Mouse (Mus musculus) lung, embryonic 15.5 days (tissue): ENCODE measurements around the gene Slc2a4. TPM values are rescaled to one million over a fixed set of nuclear protein-coding genes. Genes with fewer than 3 reads are reported as not detected.
"Not testable (repeated sequence)": the region's sequence is repeated elsewhere in the genome, so short reads cannot be mapped to it uniquely, and the experiment has no call there.

ENCODE experiments used
- ATAC-seq: fragments of 200-750 bp; cut with Nextera tagmentation; 2 replicates; pipeline ENCODE4 v1.8.0; 2017; ENCODE audit warnings: moderate number of reproducible peaks, borderline replicate concordance; ENCODE audit not compliant: low FRiP score, low TSS enrichment; ENCODE audit errors: extremely low read depth
- H3K27ac ChIP-seq: fragments of 300-500 bp; sonication (generic); 2 replicates; pipeline ENCODE4 v1.5.1; 2015; ENCODE audit warnings: moderate library complexity, mild to moderate bottlenecking, inconsistent platforms
- H3K27me3 ChIP-seq: fragments of 300-500 bp; sonication (generic); 2 replicates; pipeline ENCODE4 v1.6.1; 2015; ENCODE audit warnings: inconsistent platforms
- H3K36me3 ChIP-seq: fragments of 300-500 bp; sonication (generic); 2 replicates; pipeline ENCODE4 v1.6.1; 2015; ENCODE audit warnings: inconsistent platforms
- H3K4me1 ChIP-seq: fragments of 300-500 bp; sonication (generic); 2 replicates; pipeline ENCODE4 v1.6.1; 2015; ENCODE audit warnings: inconsistent platforms
- H3K4me2 ChIP-seq: fragments of 300-500 bp; sonication (generic); 2 replicates; pipeline ENCODE4 v1.6.1; 2015; ENCODE audit warnings: inconsistent platforms, mild to moderate bottlenecking, moderate library complexity
- H3K4me3 ChIP-seq: fragments of 300-500 bp; sonication (generic); 2 replicates; pipeline ENCODE4 v1.5.1; 2015; ENCODE audit warnings: mild to moderate bottlenecking, inconsistent platforms
- H3K9ac ChIP-seq: fragments of 300-500 bp; sonication (generic); 2 replicates; pipeline ENCODE4 v1.6.1; 2015; ENCODE audit warnings: inconsistent platforms
- H3K9me3 ChIP-seq: fragments of 300-500 bp; sonication (generic); 2 replicates; pipeline ENCODE4 v1.6.1; 2016; ENCODE audit warnings: inconsistent platforms
- WGBS: fragments of 180-500 bp; shearing (Covaris S2); methylation state at CpG from one replicate; pipeline ENCODE4 v1.1.7; 2015; 5-methylcytosine and 5-hydroxymethylcytosine counted together
- polyA plus RNA-seq: library from polyadenylated mRNA; unstranded; fragments of >200 nt; fragmentation: Nextera tagmentation; extraction: Ambion mirVana; gene quantifications from 2 replicates; pipeline ENCODE4 v1.2.1, GENCODE M21; 2015

Slc2a4 gene
- polyA plus RNA-seq, 1 experiment from 2014 or later, result 18.0 TPM

DNA sequence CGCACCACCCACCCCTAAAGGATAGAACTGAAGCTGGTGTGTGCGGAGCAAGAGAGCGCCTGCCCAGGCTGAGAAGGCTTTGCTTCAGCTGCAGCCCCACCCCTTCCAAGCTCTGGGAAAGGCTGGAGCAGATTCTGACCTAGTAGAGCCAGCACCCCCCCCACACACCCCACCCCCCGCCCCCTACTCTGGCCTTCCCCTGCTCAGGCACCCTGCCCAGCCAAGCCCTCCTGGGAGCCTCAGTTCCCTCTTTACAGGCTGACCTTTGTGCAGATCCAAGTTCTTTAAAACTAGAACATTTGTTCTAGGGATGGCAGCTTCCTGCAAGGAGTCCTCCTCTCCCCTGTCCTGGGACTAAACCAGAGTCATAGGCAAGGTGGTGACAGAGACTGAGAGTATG, 10.6 kb downstream of the Slc2a4 start:
- Histone ChIP-seq H3K9me3 (no peaks in the 10 kb centered on the region), H3K9ac (no peak overlapping the region), H3K4me1 (peaks cover 34% of the 10 kb centered on the region), H3K4me2 (peak overlapping the region; percentile 99; the same call in 1 of the 2 replicates), H3K27me3 (peaks cover 40% of the 10 kb centered on the region), H3K36me3 (no peaks in the 10 kb centered on the region), H3K27ac (no peak overlapping the region), H3K4me3 (no peak overlapping the region)
- WGBS, result 43% methylated on average over 4 of the region's 4 CpGs
- ATAC-seq, result no peak

DNA sequence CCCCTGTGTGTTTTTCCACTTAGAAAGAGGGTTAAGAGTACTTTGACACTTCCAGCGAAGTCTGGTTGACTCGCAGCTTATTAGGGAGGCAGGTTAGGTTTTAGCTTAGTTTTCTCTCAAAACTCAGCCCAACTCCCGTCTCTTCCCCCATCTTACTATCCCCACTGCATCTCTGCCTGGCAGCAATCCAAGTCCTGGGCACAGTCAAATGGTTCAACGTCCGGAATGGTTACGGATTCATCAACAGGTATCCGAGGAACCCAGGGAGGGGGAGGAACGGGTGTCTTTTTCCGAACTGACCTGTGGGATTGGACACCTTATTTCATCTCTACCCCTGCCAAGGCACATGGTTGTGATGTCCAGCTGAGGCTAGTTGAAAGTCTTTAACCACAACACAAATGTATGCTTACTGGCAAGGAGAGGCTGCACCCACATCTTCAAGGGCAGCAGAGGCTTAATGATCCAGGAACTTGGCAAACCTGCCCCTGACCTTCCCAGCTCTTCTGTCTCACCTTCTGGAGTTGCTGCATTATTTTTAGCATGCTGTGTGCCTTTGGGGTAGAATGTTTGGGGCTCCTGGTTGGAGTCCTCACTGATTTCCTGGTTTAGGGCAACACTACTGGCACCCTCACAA, 11.2 kb downstream of the Slc2a4 start:
- H3K9ac ChIP-seq, result no peak overlapping the region
- peak overlapping the region; percentile 99 for H3K4me2 ChIP-seq
- WGBS, result 22% methylated on average over 9 of the region's 9 CpGs
- no peaks in the 10 kb centered on the region for H3K9me3 ChIP-seq
- peaks cover 40% of the 10 kb centered on the region for H3K27me3 ChIP-seq
- no peak overlapping the region for H3K27ac ChIP-seq
- peaks cover 34% of the 10 kb centered on the region for H3K4me1 ChIP-seq
- H3K4me3 ChIP-seq, result peak overlapping the region; percentile 53
- no peak for ATAC-seq
- no peaks in the 10 kb centered on the region for H3K36me3 ChIP-seq

DNA sequence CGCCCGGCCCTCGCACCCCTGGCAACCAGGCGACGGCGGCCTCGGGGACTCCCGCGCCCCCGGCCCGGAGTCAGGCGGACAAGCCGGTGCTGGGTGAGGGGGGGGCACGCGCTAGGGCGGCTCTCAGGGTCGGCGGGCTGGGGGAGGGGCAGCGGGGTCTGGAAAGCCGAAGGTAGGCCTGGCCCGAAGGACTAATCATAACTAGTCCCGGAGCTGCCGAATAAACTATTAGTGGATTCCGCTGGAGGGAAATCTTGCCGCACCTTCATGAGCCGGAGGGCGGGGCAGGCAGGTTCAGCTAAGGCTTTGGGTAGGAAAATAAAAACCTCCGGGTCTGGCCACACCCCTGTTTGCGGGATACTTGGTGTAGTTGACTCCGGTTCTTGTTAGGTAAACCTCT, 11.8 kb downstream of the Slc2a4 start:
- H3K36me3 ChIP-seq, result no peaks in the 10 kb centered on the region
- peak overlapping the region; percentile 44 for H3K9ac ChIP-seq
- H3K9me3 ChIP-seq, result no peaks in the 10 kb centered on the region
- no peak overlapping the region for H3K27ac ChIP-seq
- 1% methylated on average over 30 of the region's 30 CpGs for WGBS
- H3K4me3 ChIP-seq, result peak overlapping the region; percentile 53
- ATAC-seq, result no peak
- peaks cover 40% of the 10 kb centered on the region for H3K27me3 ChIP-seq
- peak overlapping the region; percentile 99 for H3K4me2 ChIP-seq
- peaks cover 34% of the 10 kb centered on the region for H3K4me1 ChIP-seq

DNA sequence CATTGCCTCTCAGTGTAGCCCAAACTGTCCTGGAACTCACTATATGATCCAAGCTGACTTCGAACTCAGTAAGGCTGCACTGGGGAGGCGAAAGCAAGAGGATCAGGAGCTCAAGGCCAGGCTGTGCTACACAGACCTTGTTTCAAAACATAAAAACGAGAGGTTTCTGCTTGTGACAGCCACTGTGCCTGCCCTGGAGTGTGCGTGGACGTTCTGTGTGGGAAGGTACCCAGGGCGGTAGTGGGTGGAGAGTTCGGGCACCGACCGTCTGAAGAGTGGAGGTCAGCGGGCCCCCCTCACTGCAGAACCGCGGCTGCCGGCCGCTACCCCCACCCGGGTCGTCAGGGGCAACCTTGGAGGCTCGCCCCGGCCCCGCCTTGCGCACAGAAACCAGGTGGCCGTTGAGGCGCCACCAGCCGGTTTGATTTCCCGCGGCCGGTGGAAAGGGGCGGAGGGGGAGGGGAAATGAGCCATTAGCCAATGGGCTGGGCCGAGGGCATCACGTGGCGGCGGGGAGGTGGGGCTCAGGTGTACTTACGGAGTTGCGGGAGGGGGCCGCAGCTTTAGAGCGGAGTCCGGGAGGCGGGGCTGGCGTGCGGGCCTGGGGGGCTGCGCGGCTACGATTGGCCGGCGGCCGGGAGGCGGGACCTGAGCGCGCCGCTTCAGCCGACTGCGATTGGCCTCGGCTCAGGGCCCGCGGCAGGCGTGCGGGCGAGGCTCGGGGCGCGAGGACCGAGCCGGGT, 12.7 kb downstream of the Slc2a4 start, which contains the start of gene Ybx2:
Ybx2 (plus strand) TSS at position 660 of the 743 bp plus-strand sequence.
- H3K4me2 ChIP-seq, result peak within 1 kb of the TSS; percentile 99
- no peak within 1 kb of the TSS for H3K27ac ChIP-seq
- 3% methylated on average over 46 of the region's 62 CpGs for WGBS
- peaks cover 34% of the 10 kb centered on the region for H3K4me1 ChIP-seq
- H3K9ac ChIP-seq, result peak within 1 kb of the TSS; percentile 44
- ATAC-seq, result peak; percentile 76
- H3K27me3 ChIP-seq, result peaks cover 40% of the 10 kb centered on the region
- H3K4me3 ChIP-seq, result peak within 1 kb of the TSS; percentile 53
- no peaks in the 10 kb centered on the region for H3K36me3 ChIP-seq
- H3K9me3 ChIP-seq, result no peaks in the 10 kb centered on the region

DNA sequence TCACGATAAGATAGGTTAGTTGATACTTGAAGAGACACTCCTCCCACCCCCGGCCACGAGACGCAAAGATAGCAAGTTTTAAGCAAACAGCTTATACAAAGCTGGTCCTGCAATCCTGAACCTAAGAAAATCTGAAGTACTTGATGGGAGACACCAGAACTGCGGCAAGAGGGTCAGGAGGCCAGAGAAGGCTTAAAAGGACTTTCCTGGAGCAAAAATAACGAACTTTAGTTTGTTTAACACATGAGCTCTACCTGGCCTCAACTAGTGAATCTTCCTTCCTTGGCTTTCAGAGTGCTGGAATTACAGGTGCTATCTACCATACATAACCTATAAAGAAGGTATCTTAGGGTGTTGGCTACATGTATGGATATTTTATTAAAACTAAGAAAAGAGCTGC, 13.3 kb downstream of the Slc2a4 start:
- Histone ChIP-seq H3K27me3 (peaks cover 40% of the 10 kb centered on the region), H3K27ac (no peak overlapping the region), H3K4me1 (peaks cover 34% of the 10 kb centered on the region), H3K4me2 (peak overlapping the region; percentile 99), H3K36me3 (no peaks in the 10 kb centered on the region), H3K9me3 (no peaks in the 10 kb centered on the region), H3K9ac (no peak overlapping the region), H3K4me3 (peak overlapping the region; percentile 15; the same call in 1 of the 2 replicates)
- WGBS, result 12% methylated on average over 6 of the region's 6 CpGs
- no peak for ATAC-seq

DNA sequence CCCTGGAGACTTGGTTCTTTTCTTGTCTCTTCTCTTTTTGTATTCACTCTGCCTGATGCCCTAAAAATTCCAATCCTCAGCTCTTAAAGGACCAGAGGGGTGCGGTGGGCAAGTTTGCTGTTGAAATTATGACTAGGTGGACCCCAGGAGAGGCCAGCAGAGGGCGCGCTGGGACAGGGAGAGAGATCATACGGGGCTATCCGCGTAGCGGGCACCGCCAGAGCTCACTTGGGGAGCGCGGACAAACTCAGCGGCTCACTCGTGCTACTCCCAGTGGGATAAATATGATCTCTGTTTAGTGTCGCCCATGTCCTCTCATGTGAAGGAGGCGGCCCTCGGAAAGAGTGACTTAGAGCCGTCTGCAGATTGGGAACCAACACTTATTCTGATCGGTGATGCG, 13.8 kb downstream of the Slc2a4 start:
- Histone ChIP-seq H3K9ac (no peak overlapping the region), H3K4me1 (peaks cover 34% of the 10 kb centered on the region), H3K4me2 (peak overlapping the region; percentile 99), H3K27ac (no peak overlapping the region), H3K4me3 (peak overlapping the region; percentile 15), H3K36me3 (no peaks in the 10 kb centered on the region), H3K9me3 (no peaks in the 10 kb centered on the region), H3K27me3 (peaks cover 40% of the 10 kb centered on the region)
- ATAC-seq, result peak; percentile 53; the same call in 1 of the 2 replicates
- 0% methylated on average over 18 of the region's 18 CpGs for WGBS

DNA sequence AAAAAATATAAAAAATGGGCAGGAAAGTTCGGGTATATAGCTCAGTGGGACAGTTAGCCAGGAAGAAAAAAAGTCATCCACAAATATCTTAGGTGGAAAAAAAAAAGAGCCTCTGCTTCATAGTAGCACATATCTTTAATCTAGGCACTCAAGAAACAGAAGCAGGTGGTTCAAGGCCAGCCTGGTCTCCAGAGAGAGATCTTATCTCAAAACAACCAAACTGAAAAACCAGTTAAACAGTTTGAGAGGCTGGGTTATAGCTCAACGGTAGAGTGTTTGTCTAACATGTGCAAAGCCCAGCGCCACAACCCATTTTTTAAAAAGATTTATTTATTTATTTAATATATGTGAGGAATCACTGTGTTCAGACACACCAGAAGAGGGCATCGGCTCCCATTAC, 14.9 kb downstream of the Slc2a4 start:
- Histone ChIP-seq H3K9ac (no peak overlapping the region), H3K4me2 (no peak overlapping the region), H3K27me3 (peaks cover 32% of the 10 kb centered on the region), H3K36me3 (no peaks in the 10 kb centered on the region), H3K27ac (no peak overlapping the region), H3K4me3 (no peak overlapping the region), H3K9me3 (no peaks in the 10 kb centered on the region), H3K4me1 (peaks cover 34% of the 10 kb centered on the region)
- 54% methylated on average over 4 of the region's 4 CpGs for WGBS
- ATAC-seq, result no peak

DNA sequence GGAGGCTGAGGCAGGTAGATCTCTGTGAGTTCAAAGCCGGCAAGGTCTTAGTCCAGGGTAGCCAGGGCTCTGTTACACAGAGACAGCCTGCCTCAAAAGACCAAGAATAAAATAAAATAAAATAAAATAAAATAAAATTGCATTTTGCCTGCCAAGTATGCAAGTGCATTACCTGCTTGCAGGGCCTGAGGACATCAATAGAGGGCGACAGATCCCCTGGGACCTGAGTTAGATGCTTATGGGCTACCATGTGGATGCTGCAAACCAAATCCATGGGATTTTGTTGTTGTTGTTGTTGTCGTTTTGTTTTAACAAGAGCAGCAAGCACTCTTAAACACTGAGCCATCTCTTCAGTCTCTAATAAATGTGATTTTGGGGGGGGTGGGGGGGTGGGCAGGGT, 15.7 kb downstream of the Slc2a4 start:
- H3K9ac ChIP-seq, result no peak overlapping the region
- no peak overlapping the region for H3K27ac ChIP-seq
- peaks cover 31% of the 10 kb centered on the region for H3K4me1 ChIP-seq
- H3K27me3 ChIP-seq, result peaks cover 23% of the 10 kb centered on the region
- ATAC-seq, result no peak
- H3K36me3 ChIP-seq, result no peaks in the 10 kb centered on the region
- WGBS, result 29% methylated on average over 3 of the region's 3 CpGs
- no peak overlapping the region for H3K4me2 ChIP-seq
- H3K4me3 ChIP-seq, result no peak overlapping the region
- H3K9me3 ChIP-seq, result no peaks in the 10 kb centered on the region

DNA sequence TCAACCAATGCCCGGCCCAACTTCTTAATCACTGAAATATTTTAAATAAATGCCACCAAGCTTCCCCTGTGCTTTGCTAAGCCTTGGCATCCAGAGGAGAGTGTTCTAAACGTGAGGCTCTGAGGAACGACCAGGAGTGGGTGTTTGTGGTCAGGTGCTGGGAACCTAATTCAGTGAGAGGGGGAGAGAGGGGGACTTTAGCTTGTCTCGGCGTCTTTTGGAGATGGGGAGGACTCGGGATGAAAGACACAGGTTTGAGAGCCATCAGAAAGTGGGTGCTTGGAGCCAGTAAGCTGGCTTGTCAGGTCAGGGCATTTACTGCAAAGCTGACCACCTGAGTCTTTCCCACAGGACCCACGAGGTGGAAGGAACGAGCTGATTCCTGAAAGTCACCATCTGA, 16.2 kb downstream of the Slc2a4 start:
- H3K9me3 ChIP-seq, result no peaks in the 10 kb centered on the region
- H3K4me2 ChIP-seq, result no peak overlapping the region
- peaks cover 19% of the 10 kb centered on the region for H3K27me3 ChIP-seq
- H3K4me1 ChIP-seq, result peaks cover 26% of the 10 kb centered on the region
- H3K27ac ChIP-seq, result no peak overlapping the region
- H3K9ac ChIP-seq, result no peak overlapping the region
- 64% methylated on average over 8 of the region's 8 CpGs for WGBS
- ATAC-seq, result no peak
- no peaks in the 10 kb centered on the region for H3K36me3 ChIP-seq
- no peak overlapping the region for H3K4me3 ChIP-seq

DNA sequence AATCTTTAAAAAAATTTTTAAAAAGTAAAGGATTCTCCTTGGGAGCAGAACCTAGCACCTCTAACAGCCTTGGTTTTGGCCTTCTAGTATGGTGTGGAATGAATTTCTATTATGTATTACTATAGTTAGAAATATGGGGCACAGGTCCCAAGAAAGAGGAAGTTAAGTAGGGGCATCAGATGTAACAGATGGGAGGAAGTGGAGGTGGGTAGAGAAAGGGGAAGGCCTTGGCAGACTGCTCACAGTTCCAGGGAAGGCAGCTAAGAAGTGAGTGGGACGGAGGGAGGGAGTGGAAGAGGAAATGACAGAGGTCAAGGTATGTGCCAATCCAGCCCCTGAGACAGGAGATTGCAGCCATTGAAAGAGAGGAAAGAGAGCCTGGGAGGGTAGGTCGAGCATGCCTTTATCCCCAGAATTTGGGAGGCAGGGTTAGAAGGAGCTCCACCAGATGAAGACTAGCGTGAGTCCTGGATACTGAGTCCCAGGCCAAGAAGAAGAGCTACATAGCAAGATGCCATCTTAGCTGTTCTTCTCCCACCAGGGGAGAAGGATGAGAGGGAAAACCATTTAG, 16.9 kb downstream of the Slc2a4 start:
- Histone ChIP-seq H3K27ac (no peak overlapping the region), H3K4me2 (no peak overlapping the region), H3K27me3 (peaks cover 11% of the 10 kb centered on the region), H3K9me3 (no peaks in the 10 kb centered on the region), H3K36me3 (no peaks in the 10 kb centered on the region), H3K4me3 (no peak overlapping the region), H3K4me1 (peaks cover 19% of the 10 kb centered on the region), H3K9ac (no peak overlapping the region)
- WGBS, result 67% methylated on average over 3 of the region's 3 CpGs
- ATAC-seq, result no peak

DNA sequence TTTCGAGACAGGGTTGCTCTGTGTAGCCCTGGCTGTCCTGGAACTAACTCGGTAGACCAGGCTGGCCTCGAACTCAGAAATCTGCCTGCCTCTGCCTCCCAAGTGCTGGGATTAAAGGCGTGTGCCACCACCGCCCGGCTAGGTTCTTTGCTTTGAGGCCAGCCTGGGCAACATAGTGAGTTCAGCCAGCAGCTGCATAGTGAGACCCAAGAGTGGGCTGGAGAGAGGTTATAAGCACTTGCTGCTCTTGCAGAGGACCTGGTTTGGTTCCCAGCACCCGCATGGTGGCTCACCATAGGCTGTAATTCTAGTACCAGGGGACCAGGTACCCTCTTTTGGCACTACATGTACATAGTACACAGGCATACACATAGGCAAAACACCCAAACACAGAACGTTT, 17.8 kb downstream of the Slc2a4 start:
- 81% methylated on average over 8 of the region's 8 CpGs for WGBS

DNA sequence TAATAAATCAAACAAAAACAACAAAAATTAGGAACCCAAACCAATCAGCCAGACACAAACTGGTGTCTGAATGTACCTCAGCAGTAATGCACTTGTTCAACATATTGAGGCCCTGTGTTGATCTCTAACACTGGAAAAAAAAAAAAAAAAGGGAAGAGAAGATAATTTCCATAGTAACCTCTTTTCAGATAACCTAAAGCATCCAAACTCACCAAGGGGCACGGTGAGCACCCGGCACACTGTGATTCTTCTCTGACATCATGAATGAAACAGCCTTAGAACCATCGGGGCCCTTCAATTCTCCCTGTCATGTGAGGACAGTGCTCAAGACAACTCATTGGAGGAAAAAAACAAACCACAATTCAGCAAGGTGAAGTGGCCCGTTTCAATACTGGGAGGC, 18.3 kb downstream of the Slc2a4 start:
- H3K36me3 ChIP-seq, result no peaks in the 10 kb centered on the region
- H3K4me1 ChIP-seq, result peaks cover 5% of the 10 kb centered on the region
- H3K4me2 ChIP-seq, result no peak overlapping the region
- no peak overlapping the region for H3K9ac ChIP-seq
- H3K9me3 ChIP-seq, result no peaks in the 10 kb centered on the region
- peaks cover 1% of the 10 kb centered on the region; the same call in 1 of the 2 replicates for H3K27me3 ChIP-seq
- WGBS, result 17% methylated on average over 4 of the region's 4 CpGs
- no peak for ATAC-seq
- H3K4me3 ChIP-seq, result no peak overlapping the region
- H3K27ac ChIP-seq, result no peak overlapping the region

More for the DNA sequence above, 17.8 kb downstream of the Slc2a4 start:
- H3K9me3 ChIP-seq, H3K9ac ChIP-seq, ATAC-seq, H3K36me3 ChIP-seq, H3K4me3 ChIP-seq, H3K27ac ChIP-seq, H3K4me2 ChIP-seq, H3K27me3 ChIP-seq: not testable (repeated sequence)
- H3K4me1 ChIP-seq, result peaks cover 10% of the 10 kb centered on the region
